Mouse (Mus musculus) ovary, adult 18-20 months (tissue): ENCODE measurements around the gene Tspan15.

Experiments
- DNase-seq: peaks from one replicate; pipeline ENCODE4 v3.0.0; 2022; ENCODE audit warnings: low spot score, mixed read lengths

Tspan15 gene

DNA sequence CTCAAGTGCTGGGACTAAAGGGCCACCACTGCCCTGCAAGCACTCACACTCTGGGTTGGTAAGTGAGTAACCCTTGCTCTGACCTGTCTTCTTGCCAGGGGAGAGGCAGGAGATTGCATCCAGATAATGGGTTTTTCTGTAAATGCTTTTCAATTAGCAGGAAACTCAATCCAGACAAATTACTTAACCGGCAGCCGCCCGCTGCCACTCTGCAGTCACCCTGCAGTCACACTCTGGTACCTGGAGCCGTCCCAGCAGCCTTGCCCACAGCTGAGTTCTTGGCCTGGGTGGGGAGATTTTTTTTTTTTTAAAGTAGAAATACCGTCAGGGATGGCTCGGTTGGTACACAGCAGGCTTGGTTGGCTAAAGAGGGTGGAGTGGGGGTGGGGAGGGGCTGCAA, 2.9 kb downstream of the Tspan15 start:
- no peak for DNase-seq

DNA sequence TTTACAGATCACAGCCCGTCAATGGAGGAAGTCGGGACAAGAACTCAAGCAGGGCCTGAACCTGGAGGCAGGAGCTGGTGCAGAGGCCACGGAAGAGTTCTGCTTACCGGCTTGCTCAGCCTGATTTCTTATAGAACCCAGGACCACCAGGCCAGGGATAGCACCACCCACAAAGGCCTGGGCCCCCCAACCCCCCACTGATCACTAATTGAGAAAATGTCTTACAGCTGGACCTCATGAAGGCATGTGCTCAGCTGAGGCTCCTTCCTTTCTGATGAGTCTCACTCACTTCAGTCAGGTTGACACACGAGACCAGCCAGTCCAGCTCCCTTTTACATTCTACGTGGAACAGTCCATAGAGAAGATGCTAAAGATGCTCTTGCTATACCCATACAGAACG, 5.2 kb downstream of the Tspan15 start:
- DNase-seq = no peak

DNA sequence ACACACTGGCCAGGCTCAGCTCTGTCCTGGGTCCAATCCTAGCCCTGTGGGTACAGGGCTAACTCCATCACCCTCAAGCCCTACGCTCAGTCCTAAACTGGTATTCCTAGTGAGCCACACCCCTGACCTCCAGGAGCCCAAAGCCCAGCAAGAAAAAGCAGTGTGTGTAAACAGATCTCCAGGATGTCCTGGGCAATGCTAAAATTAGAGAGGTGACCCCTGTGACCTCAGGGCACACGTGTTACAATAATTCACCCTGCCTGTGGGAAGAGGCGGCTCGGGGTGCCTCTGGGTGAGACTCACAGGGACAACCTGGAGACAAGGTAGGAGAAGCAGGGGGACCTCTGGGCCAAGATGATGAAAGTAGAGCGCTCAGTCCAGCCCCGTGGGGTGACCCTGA, 6.8 kb downstream of the Tspan15 start:
- DNase-seq = no peak

- no peak for DNase-seq
Measured at GRCm38 (mm10) chr10:62222777-62223176, 8.3 kb downstream of the Tspan15 start.

DNA sequence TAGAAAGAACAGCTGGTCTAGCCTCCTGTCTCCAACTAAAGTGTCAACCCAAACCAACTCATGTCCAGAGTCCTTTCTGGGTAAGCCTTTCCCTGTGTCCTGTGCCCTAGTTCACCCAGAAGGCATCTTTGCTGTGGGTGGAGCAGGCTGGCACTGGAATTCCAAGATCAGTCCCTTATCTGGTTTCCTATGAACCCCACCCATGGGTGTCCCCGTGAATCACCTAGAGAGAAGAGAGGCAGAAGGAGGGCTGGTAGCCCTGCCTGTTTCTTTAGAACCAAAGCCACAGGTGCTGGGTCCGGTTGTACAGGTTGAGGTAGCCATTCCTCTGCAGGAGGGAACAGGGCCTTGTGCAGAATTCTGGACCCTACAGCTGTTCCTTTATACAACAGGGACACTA, 9.4 kb downstream of the Tspan15 start:
- no peak for DNase-seq

DNA sequence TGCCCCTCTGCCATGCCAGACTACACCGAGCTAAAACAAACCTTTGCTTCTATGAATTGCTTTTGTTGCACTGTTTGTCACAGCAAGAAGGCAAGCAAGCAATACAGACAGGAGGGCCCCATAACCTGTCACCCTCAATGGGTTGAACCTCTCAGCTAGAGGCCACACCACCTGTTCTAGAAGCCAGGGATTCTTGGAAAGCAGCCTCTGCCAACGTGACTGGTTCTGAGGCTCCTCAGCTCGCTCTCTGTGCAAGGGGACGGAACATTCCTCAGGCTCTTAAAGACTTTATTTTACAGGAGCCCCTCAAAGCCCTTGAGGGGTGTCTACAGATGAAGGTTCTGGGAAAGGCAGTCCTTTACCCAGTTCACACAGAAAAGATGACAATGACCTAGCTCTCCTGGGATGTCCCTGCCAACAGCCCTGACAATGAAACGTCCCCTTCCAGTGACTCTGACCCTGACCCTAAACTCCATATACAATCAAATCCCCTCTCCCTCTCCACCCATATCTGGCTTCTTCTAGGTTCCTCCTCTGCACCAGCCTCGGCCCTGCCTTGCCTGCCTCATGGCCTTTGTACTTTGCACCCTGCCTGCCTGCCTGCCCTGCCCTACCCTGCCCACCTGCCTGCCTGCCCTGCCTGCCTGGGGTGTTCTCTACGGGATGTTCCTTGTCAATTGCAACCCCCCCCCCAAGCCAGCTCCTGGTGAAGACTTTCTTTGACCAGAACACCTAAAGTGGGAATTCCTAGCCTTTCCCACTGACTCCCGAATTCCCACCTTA, 10.1 kb downstream of the Tspan15 start:
- DNase-seq = no peak

DNA sequence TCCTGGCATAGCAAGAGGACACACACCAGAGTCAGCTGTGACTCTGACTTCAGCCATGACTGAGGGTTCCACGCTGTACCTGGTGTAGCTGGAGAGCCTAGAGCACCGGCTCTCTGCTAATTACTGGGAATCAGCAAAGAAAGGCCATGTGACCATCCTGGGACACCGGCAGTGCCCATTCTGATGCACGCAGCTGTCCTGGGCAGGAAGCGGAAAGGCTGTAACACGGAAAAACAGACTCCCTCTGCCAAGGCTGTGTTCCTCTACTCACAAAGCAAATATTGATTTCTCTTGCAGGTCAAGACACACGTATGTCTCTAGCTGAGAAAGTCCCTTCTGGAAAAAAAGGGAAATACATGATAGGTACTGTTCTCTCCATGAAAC, 12.3 kb downstream of the Tspan15 start:
- no peak for DNase-seq

- DNase-seq = no peak
Measured at GRCm38 (mm10) chr10:62218044-62218788, 12.8 kb downstream of the Tspan15 start.

DNA sequence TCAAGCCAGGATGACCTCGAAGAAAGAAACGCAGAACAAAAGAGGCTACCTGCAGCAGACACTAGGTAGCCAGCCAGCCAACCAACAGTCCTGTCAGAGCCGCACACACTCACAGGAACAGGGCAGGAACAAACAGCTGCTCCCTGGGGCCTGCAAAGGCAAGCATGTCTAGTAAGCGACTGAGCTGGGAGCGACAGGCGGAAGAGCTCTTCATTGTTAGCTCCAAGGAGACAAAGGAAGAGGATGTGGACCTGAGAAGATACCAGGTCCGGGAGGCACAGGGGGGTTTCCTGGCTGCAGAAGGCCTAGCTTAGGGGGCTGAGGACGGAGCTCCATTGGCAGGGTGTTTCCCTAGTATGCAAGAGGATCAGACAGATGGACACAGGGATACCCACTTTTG, 13.9 kb downstream of the Tspan15 start:
- DNase-seq = no peak

DNA sequence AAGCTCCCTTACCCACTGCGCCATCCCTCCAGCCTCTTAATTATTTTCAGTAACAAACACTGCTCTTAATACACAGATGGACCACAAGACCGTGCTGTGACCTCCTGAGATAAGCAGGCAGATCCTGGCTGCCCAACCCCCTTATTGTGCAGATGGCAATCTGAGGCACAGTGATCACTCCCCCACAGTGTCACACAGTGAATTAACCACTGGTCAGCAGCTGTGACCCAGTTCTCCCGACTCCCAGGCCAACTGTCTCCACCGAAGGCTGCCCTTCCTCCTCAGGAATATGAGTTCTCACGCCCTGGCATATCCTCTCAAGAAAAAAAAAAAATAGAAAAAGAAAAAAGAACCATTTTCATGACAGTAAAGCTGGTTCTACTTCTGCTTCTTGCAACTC, 14.5 kb downstream of the Tspan15 start:
- peak; percentile 49 for DNase-seq

DNA sequence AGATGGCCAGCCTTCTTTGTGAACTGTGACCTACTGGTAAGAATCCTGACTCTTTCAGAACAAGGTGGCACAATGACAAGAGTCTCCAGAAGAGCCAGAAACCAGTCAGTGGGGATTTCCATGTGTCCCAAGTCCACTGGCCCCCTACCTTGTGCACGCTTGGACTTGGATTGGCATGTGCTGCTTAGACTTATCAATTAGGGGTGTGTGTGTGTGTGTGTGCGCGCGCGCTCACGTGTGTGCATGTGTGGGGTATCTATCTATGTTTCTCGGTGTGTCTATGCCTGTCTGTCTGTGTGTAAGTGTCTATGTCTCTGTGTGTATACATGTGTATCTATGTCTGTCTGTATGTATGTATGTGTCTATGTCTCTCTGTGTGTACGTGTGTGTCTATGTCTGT, 15.4 kb downstream of the Tspan15 start:
- no peak for DNase-seq

DNA sequence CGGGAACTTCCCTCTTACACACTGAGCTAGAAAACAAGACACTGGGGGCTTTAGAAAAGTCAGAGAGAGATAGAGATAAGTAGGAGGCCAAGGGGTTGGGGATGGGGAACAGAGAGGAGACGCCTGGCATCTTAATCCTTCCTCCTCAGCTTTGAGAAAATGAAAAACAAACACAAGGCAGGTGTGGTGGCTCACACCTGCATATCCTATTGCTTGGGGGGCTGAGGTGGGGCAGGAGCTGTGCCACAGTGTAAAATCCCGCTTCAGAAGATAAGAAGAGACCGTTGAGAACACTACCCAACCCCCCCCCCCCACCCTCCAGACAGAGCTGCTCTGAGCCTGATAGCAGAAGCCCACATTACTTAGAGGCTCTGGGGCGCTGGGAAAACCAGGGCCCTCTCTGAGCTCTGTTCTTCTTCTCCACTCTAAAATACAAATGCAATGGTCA, 15.9 kb downstream of the Tspan15 start:
- no peak for DNase-seq

GRCm38 (mm10) chr10:62211310-62211709, 19.7 kb downstream of the Tspan15 start:
- DNase-seq = peak; percentile 74

GRCm38 (mm10) chr10:62208241-62208896, 22.7 kb downstream of the Tspan15 start:
- no peak for DNase-seq

DNA sequence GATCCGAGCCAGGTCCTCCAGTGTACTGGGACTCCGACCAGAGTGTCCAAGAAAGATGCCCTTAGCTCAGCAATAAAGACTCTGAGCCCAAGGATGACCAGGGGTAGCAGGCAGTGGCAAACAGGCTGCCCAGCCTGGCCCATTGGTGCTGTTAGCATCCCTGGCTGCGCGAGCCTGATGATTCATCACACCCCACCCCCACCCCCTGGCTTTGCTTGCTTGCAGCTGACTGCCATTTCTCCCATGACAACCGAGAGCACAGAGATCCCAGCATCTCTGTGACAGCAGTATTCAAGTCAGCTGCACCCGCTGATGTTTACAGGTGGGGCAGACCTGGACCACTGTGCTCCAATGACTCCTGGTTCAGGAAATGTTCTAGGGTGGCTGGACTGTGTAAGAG, 28.5 kb downstream of the Tspan15 start:
- no peak for DNase-seq

DNA sequence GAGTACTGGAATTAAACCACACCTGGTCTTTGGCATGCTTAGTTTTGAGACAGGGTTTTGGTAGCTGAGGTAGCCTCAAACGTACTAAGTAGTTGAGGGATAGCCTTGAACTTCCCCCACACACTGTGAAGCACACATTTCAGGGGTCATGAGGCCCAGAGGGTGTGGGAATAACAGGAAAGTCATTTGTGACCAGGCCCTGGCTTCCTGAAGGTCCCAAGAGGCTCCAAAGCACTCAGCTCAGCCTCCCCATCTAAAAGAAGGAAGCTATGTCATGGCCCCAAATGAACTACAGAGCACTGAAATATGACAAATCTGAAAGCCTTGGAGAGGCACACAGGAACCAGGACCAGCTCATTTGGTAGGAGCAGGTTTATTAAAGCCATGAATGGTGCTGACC, 32.2 kb downstream of the Tspan15 start:
- DNase-seq = no peak

DNA sequence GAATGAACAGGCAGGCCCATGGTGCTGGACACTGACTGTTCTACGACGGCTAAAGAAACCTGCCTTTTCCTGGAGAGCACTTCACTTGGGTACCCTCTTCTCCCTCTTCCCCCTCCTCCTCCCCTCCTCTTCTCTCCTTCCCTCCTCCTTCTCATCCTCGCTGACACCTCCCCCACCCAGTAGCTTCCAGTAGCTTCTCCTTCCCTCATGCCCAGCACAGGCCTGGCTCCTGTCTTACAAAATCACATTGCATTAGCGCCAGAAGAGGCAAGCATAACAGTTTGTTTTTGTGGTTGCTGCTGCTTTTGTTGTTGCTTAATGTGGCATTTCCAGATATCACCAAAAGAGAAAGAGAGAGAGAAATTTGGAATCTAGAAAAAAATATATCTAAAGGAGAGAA, 33.6 kb downstream of the Tspan15 start:
- DNase-seq = no peak

DNA sequence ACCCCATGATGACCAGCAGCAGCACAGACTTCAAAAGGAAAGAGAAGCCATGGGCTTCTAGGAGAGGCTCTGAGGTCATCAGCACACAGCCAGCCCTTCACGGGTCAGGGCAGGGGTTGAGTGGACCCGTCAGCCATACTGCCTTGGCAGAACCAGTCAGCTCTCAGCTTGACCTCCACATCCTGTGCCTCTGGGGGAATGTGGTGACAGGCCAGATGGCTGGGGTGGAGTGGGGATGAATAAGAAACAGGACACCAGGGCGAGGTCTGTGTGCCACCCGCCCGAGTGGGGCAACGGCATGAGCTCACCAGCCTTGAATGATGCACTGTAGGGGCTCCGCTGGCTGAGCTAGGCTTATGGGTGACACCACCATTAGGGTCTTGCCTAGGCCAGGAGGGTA, 35.7 kb downstream of the Tspan15 start:
- no peak for DNase-seq

- DNase-seq = no peak
Measured at GRCm38 (mm10) chr10:62194946-62195345, 36.1 kb downstream of the Tspan15 start.

DNA sequence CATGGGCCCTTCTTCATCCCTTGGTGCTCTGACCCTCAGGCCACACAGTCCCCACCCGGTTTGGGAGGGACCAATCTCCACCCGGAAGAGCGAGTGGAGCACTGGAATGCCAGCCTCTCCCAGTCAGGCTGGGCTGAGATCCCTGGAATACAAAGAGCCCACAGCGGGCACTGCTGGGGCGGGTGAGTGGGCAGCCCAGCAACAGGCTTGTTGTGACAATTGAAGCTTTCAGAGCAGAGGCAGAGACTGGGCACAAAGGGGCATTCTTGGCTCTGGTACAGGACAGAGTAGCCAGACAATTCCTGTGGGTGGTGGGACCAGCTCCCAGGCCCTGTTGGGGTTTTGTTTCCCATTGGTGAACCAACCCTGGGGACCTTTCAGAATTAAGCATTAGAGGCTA, 36.6 kb downstream of the Tspan15 start:
- no peak for DNase-seq

DNA sequence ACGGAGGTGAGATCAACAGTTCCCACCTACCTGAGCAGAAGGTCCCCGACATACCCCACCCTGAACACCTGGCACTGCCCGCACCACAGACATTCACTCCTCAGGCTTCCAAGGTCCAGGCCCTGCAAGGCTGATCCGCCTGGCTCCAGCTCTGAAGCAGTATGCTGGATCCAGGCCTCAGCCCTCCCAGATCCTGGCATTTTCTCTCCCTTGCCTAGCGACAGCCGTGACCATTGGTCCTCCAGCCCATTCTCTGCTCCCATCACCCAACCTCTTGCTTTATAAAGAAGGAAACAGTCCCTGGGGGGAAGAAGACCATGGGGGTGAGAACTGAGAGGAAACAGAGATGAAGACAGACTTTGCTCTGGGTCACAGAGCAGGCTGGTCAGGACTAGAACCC, 37.0 kb downstream of the Tspan15 start:
- no peak for DNase-seq

GRCm38 (mm10) chr10:62192701-62193157, 38.3 kb downstream of the Tspan15 start:
- peak; percentile 82 for DNase-seq

GRCm38 (mm10) chr10:62190821-62191220, 40.2 kb downstream of the Tspan15 start:
- no peak for DNase-seq
